Mouse (Mus musculus): ENCODE data around the gene Chrne. TPM values are rescaled to one million over a fixed set of nuclear protein-coding genes. Genes with fewer than 3 reads are reported as not detected.
"Not testable (repeated sequence)": the region's sequence is repeated elsewhere in the genome, so short reads cannot be mapped to it uniquely, and the experiment has no call there.

Chrne gene
- total RNA-seq, 2 experiments from 2014 or later: not detected

DNA sequence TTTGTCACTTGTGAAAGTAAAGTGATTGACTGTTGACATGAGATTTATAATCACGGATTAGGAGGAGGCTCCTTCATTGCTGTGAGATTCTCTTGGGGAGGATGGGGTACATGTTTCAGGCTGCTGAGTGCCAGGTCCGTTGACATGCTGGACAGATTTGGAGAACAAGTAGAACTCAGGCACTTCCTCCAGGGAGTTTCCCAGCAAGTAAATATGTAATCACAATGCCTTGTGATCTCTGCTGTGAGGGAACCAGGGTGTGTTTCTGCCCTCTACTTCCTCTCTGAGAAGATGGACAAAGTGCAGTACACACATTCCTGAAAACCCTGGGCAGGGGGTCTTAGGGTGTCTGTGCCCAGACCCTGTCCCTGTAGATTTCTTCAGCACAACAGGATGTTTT is 23.4 kb downstream of the Chrne start:
- intact Hi-C loops (cut with DNase I): no loop called here

DNA sequence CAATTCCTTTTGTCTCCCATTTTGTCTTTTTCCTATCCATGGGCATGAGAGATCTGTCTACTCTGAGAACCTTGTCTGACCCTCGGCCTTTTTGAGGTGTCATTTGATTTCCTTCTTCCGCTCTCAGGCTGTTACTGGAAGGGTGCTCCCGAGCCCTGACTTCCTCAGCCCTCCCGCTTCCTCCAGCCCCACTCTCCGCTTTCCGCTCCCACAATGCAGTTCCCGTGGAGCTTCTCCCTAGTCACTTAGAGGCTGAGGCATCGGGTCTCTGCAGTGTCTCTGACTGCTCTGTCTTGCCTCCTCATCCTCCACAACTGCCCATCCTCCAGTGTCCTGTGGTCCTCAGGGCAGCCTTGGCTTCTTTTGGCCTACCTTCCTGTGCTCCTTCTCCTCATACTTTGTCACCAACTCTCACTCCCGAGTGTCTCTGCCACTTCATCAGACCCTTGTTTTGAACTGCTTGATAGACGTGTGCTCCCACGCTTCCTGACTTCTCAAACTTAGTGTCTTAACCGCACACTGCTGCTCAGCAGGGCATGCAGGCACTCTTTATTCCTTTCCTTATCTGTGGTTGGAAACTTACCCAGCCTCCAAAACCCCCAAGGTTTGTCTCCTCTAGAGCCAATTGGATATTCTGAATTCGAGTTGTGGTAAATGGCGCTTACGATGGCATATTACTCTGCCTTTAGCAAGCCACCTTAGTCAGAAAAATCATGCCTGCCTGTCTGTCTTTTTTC is 24.6 kb downstream of the Chrne start:
- intact Hi-C loops (cut with DNase I): no loop called here
- peak; percentile 35 to 37 for DNase-seq

More for the DNA sequence above, 23.4 kb downstream of the Chrne start:
- DNase-seq: no peak

DNA sequence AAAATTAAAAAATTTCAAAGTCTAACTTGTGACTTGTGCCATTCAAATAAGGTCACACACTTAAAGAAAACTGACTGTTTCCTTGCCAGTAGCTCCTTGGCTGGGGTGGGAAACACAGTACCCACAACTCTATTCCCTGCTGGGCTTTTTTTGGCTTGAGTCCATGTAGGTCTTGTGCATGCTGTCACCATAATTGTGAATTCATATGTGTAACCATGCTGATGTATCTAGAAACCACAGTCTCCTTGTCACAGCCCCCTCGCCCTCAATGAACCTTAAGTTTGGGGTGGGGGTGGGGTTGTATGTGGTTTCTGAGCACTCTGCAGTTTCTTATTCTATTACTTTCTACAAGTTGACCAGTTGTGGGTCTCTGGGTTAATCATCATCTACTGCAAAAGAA is 27.3 kb downstream of the Chrne start:
- intact Hi-C loops (cut with DNase I): no loop called here
- DNase-seq: no peak

DNA sequence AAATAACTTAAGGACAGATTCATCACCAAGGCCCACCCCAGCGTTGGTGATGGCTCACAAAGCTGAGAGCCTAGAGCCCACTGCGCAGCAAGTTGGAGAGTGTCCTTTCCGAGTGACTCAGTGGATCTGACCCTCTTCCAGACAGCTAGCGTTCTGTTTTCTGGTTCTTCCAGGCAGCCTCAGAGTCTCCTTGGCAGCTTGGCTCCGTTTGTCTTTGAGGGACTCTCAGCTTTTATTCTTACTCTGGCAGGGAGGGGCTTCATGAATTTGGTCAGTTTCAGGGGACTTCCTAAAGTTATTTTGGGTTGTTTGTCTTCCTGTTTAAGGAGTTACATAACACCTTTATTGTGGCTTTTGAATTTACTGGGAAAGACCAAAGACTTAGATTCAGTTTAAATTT is 32.1 kb downstream of the Chrne start:
- no peak for DNase-seq
- intact Hi-C loops (cut with DNase I): no loop called here

DNA sequence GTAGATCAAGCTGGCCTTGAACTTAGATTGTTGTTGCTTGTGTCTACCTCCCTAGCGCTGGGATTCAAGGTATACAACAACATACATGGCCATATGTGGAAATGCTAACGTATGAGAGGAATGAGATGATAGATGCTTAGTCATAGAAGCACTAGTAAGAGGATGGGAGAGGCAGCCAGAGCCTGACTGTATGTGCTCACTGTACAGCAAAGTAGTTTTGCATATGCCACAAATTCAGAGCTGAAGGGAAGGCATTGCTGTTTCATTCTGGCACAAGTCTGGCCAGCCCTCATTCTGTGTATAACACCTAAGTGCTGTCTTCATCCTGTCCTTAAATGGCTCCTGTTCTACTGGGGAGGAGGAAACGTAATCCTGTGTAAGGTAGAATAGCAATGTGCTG is 32.8 kb downstream of the Chrne start:
- intact Hi-C loops (cut with DNase I): no loop called here
- DNase-seq: no peak

DNA sequence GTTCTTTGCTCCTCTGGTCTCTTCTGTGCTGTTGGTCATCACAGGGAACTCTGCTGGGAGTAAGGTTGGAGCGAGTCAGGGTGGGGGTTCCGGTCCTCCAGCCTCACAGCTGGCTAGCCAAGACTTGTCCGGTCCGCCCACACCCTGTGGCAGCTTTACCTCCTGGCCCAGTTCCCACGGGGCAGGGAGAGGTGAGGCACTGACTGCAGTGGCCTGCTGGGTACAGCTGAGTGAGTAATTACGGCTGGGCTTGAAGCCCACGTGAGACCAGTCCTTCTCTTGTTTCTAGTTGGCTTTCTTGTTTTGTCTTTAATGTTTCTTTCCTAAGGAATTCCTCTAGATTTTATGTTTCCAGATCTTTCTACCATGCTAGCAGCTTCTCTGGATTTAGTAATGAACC is 33.6 kb downstream of the Chrne start:
- intact Hi-C loops (cut with DNase I): no loop called here
- peak; percentile 65 to 70 for DNase-seq

DNA sequence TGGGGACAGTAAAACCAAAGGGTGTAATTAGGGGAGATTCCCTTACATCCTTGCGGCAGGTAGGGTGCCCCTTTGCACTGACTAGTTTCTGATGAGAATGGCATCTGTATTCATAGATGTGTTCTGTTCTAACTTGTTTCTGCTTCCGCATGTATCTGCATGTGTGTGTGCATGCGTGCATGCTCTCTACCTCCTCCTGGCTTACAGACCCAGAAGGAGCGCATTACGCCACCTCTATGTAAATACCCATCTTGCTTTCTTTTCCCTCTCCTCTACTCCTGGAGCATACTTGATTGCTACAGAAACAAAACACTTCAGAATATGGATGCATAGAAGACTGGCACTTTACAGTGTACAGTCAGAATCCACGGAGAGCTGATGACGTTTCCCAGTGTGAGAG is 35.2 kb downstream of the Chrne start:
- DNase-seq: no peak
- intact Hi-C loops (cut with DNase I): no loop called here

DNA sequence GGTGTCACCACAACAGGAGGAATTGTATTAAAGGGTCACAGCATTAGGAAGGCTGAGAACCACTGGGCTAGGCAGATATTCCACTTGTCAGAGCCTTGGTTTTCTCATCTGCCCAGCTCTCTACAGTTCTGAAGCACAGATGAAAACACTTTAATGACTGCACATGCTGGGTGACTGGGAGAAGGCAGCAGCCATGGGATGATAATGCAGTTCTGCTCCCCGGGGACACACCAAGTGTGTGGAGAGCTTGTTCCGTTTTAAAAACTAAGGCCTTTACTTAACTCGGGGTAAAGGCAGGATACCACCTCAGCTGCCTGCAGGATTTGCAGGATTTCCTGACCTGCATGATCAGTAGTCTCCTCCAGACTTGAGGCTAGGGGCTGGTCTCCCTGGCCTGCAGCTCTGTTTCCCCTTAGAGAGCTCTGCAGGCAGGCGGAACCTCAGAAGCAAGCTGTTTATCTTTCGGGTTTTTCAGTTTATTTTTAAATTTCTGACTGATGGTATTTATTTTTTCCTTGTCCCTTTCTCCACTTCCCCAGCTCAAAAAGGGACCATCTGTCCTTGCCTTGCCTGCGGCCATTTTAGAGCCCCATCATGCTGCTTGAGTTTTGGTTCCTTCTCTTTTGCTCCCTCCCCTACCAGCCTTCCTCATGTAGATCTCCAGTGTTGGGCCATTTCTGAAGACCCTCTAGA is 35.8 kb downstream of the Chrne start:
- intact Hi-C loops (cut with DNase I): no loop called here
- DNase-seq: peak; percentile 36 to 38

DNA sequence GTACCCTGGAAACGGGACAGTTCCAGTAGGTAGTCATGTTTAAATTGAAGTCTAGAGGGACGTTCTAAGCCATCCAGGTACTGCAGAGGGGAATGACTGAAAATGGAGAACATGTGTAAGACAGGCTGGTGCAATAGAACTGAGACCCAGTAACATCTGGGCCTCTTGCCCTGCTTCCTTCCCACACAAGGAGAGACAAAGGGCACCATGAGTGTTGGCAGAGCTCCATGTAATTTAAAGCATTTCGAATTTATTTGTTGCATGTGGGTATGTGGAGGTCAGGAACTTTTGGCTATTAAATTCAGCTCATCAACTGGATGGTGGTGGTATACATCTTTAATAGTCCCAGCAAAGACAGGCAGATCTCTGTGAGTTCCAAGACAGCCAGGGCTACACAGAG is 36.8 kb downstream of the Chrne start:
- intact Hi-C loops (cut with DNase I): no loop called here
- no peak for DNase-seq

DNA sequence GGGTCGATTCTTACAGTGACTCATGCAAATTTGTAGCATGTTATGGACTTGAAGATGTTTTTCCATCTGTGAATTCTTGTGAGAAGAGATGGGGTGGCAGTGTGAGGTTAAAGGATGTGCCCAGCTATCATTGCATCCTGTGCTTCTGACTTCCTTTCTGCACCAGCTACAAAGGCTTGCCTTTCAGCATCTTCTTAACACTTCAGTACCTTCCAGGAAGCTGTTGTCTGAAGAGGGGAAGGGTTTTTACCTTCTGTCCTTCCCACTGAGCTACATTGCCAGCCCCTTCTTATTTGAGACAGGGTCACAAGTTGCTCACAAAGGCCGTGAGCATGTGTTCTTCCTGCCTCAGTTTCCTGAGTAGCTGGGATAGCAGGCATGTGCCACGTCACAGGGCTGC is 38.1 kb downstream of the Chrne start:
- intact Hi-C loops (cut with DNase I): no loop called here
- DNase-seq: no peak

DNA sequence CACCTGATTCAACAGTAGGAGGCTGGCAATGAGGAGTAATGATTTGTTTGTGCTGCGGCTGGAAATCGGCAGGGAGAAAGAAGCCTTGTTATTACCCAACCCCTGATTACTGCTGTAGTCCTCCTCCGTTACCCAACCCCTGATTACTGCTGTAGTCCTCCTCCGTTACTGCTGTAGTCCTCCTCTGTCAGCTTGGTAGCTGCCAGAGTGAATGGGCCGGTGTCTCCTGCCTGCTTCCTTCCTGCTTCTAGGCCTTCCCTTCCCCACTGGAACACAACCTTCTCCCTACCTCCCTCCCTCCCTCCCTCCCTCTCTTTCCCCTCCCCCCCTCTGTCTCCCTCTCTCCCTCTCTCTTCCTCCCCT is 38.7 kb downstream of the Chrne start:
- DNase-seq: no peak
- intact Hi-C loops (cut with DNase I): no loop called here

DNA sequence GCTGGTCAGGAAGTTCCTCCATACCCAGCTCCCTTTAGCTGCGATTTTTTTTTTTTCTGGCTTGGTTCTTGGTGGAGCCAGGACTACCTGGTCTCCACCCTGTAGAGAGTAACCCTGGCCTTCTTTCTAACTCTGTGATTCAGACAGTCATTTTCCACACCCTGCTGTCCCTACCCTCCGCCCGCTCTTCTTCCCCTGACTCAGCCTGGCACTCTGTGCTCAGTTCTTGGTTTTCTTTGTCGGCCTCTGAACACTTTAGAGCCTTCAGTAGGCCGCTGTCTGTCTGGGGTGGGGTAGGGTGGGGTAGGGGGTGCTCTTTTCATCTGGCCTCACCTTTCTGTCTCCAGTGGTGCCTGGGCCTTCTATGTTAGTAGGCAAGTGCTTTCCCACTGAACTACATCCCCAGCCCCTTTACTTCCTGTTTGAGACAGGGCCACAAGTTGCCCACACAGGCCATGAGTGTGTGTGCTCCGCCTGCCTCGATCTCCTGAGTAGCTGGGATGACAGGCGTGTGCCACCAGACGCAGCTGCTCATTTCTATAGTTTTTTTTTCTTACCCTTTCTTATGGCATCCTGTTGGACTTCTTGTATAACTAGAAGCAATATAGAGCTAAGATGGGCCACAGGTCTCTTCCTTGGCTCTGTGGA is 39.2 kb downstream of the Chrne start:
- intact Hi-C loops (cut with DNase I): no loop called here

DNA sequence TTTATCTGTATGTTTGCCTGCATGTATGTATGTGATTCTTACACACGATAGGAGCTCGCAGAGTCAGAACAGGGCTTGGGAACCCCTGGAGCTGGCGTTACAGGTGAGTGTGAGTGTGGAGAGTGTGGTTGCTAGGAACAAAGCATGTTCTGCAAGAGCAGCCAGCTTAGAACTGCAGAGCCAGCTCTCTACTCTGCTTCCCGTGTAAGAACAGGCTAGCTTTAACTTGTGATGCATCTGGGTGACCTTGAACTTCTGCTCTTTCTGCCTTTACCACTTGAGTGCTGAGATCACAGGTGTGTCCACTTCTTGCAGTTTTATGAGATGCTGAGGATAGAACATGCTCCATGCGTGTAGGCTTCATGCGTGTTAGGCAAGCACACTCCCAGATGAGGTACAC is 40.1 kb downstream of the Chrne start:
- intact Hi-C loops (cut with DNase I): no loop called here
- DNase-seq: no peak

More for the DNA sequence above, 39.2 kb downstream of the Chrne start:
- DNase-seq: no peak

DNA sequence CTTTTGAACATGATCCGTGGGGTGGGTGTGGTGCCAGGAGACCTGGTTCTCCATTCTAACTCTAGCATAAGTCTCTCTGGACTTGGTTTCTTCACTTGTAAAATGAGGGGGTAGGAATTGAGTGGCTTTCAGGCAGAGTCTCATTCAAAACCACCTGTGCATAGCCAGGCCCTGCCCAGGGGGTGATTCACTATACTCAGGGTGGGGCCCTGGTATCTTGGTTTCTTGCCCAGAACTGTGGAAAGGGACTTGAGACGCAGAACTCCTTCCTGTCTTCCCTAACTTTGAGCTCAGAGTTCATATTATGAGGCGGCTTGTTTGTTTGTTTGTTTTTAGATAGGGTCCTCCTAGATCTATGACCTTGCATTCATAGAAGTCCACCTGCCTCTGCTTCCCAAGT is 41.8 kb downstream of the Chrne start:
- intact Hi-C loops (cut with DNase I): no loop called here

DNA sequence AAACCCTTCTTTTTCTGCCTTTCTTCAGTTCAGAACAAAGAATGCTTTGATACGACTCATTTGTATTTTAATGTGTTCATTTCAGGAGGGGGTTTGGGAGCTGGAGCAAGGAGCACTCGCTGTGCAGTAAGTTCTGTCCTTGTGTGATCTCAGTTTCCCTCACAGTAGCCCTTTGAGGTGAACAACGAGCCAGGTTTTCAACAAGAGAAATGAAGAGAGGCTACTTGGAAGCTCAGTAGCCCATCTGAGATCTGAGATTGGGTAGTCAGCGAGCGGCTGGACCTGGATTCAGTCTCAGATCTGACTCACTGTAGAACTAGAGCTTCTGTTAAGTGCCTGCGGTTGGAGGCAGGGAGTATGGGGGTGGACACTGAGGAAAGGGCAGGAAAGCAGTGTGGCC is 45.1 kb downstream of the Chrne start:
- intact Hi-C loops (cut with DNase I): no loop called here
- no peak for DNase-seq

More for the DNA sequence above, 41.8 kb downstream of the Chrne start:
- no peak for DNase-seq

DNA sequence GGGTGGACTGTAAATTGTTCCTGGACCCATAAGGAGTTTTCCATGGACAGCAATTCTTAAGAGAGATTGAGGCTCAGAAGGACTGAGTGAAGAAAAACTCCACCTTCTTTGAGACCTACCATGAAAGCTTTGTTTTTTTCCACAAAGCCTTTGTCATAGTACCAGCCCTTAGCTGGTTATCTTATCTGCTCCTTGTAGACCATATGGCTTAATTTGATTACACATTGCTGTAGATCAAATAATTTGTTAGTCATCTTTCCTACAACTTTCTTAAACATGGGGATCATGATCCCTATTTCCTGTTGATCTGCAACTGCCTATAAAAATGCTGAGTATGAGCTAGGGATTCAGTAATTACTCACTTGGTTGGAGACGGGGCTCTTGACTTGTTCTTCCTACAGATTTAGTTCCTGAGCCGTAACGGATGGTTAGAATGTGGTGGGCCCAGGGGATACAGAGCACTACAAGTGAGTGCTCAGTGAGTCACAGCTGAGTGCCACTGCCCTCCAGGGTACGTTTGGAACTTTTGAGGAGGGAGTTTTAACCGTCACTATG is 46.6 kb downstream of the Chrne start:
- intact Hi-C loops (cut with DNase I): no loop called here
- DNase-seq: no peak

DNA sequence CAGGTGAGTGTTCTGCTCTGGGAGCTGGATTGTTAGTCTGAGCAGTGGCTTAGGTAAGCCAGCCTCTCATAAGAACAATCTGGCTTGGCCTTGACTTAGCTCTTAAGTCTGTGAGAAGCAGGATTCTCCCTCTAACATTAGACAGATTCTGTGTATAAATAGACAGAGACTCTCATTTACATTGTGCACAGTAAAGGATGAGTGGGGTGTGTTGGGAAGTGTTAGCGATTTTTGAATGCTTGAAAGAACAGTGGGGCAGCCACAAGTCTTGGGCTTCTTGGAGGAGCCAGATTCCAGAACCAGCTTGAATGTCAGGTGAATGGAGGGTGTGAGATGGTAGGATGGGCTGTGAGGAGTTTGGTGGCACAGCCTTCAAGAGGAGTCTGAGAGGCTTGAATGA is 47.4 kb downstream of the Chrne start:
- intact Hi-C loops (cut with DNase I): no loop called here

DNA sequence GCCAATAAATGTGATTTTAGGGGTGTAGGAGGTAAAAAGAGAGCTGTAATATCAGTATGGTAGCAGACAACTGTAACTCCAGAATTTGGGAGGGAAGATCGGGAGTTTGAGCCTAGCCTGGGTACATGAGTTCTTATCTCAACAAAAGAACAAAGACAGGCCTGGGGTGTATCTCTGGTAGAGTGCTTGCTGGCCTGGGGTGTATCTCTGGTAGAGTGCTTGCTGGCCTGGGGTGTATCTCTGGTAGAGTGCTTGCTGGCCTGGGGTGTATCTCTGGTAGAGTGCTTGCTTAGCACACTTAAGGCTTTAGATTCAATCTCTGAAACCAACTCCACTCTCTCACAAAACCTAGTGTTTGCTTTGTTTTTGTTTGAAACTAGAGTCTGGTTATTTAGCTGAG is 48.4 kb downstream of the Chrne start:
- DNase-seq; intact Hi-C loops (cut with DNase I): not testable (repeated sequence)

More for the DNA sequence above, 47.4 kb downstream of the Chrne start:
- no peak for DNase-seq

DNA sequence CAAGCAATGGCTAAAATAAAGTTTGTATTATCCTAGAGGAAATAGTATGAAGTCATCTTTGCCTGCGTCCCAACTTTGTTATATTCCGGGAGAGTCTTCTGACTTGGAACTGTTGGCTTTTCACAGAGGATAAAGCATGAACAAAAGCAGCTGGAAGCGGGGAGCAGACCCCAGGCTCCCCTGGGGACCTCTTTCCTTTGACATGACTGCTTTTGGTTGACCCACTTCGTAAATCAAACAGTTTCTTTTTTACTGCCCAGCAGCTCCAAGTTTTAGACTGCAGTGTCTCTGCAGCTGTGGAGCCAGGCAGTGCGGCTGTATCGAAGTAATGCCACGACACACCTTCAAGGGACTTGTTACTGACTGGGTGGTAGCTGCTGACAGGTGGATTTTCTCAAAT is 52.4 kb downstream of the Chrne start:
- no peak for DNase-seq
- intact Hi-C loops (cut with DNase I): no loop called here

Measured in heart, postnatal 14 days (tissue).